Mouse (Mus musculus) intestine, embryonic 14.5 days (tissue): Measurements from ENCODE around the gene Dnah7c. TPM values are rescaled to one million over a fixed set of nuclear protein-coding genes. Genes with fewer than 3 reads are reported as not detected.
"Not testable (repeated sequence)": the region's sequence is repeated elsewhere in the genome, so short reads cannot be mapped to it uniquely, and the experiment has no call there.

Experiments used
- ATAC-seq: fragments of 200-750 bp; cut with Nextera tagmentation; replicated peaks from 2 replicates; pipeline ENCODE4 v1.8.0; 2017; ENCODE audit warnings: low read depth, moderate number of reproducible peaks, moderate TSS enrichment, moderate library complexity; ENCODE audit not compliant: low FRiP score, low TSS enrichment
- DNase-seq: peaks from one replicate; pipeline ENCODE4 v3.0.0-alpha.2; 2018; ENCODE audit warnings: low spot score
- H3K27ac ChIP-seq: fragments of 300-500 bp; sonication (generic); 2 replicates; pipeline ENCODE4 v1.5.1; 2014; ENCODE audit warnings: low read depth, mild to moderate bottlenecking, control low read depth
- H3K27me3 ChIP-seq: fragments of 300-500 bp; sonication (generic); replicated peaks from 2 replicates; pipeline ENCODE4 v1.6.1; 2014; ENCODE audit warnings: low read length, control low read depth; ENCODE audit not compliant: control insufficient read depth, insufficient read depth
- H3K36me3 ChIP-seq: fragments of 300-500 bp; sonication (generic); 2 replicates; pipeline ENCODE4 v1.6.1; 2014; ENCODE audit warnings: low read length, control low read depth; ENCODE audit not compliant: control insufficient read depth, insufficient read depth
- H3K4me1 ChIP-seq: fragments of 300-500 bp; sonication (generic); replicated peaks from 2 replicates; pipeline ENCODE4 v1.6.1; 2014; ENCODE audit warnings: low read length, control low read depth, mixed read lengths; ENCODE audit not compliant: control insufficient read depth, insufficient read depth
- H3K4me2 ChIP-seq: fragments of 300-500 bp; sonication (generic); 2 replicates; pipeline ENCODE4 v1.6.1; 2014; ENCODE audit warnings: low read length
- H3K4me3 ChIP-seq: fragments of 300-500 bp; sonication (generic); 2 replicates; pipeline ENCODE4 v1.5.1; 2014; ENCODE audit warnings: low read depth, low read length, control low read depth, mixed read lengths
- H3K9ac ChIP-seq: fragments of 300-500 bp; sonication (generic); 2 replicates; pipeline ENCODE4 v1.6.1; 2014; ENCODE audit warnings: mild to moderate bottlenecking, low read length
- H3K9me3 ChIP-seq: fragments of 300-500 bp; sonication (generic); 2 replicates; pipeline ENCODE4 v1.6.1; 2016; ENCODE audit warnings: low read length, control low read depth; ENCODE audit not compliant: control insufficient read depth
- WGBS: fragments of 180-500 bp; shearing (Covaris S2); extraction: QIAGEN DNeasy Blood & Tissue Kit; methylation state at CpG from one replicate; pipeline ENCODE4 v1.1.7; 2014; 5-methylcytosine and 5-hydroxymethylcytosine counted together
- polyA plus RNA-seq: library from polyadenylated mRNA; unstranded; fragments of >200 nt; fragmentation: Nextera tagmentation; extraction: Ambion mirVana; gene quantifications from 2 replicates; pipeline ENCODE4 v1.2.1, GENCODE M21; 2014

Gene Dnah7c
- polyA plus RNA-seq, 1 experiment from 2014 or later = 0.26 TPM

DNA sequence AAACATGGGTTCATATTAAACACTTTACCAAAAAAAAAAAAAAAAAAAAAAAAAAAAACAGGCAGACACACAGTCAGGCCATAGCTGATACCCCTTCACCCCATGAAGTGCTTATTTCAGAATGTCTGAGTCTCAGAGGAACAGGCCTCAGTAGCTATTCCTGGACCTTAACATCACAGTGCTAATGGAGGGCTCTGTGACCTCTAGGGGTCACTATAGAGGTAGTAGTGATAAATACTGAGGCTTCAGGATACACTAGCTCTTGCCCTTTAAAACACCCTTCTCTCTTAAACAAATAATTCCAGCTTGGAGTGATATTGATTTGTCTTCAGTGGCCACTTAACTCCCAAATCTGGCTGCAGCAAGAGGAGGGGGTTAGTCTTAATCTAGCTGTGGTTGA, 343.9 kb downstream of the Dnah7c start:
- H3K27ac ChIP-seq = not testable (repeated sequence)

DNA sequence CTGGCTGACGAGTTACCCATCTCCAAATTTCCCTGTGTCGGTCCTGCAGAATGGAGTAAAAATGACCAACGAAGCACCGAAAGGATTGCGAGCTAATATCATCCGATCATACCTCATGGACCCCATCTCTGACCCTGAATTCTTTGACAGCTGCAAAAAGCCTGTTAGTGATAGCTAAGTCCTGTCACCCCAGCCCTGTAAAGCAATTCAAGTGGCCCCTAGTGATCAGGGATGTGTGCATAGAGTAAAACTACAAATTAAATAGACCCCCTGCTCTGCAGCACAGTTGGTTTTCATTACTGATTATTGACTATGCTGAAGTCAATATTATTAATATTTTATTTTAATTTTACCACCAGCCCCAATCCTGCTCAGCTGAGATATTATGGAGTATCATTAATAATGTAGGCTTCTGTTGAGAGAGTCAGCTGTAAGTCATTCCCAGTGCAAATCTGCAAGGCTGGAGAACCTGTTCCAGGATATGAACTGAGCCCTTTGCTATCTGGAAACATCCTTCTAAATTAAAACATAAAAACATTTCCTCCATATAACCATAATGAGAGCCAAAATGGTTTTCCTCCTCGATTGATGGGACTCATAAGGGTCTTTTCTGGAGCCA, 344.8 kb downstream of the Dnah7c start:
- not testable (repeated sequence) for ATAC-seq, H3K9ac ChIP-seq, H3K4me1 ChIP-seq, H3K4me2 ChIP-seq, H3K27me3 ChIP-seq, DNase-seq, H3K36me3 ChIP-seq, H3K27ac ChIP-seq, H3K9me3 ChIP-seq, H3K4me3 ChIP-seq
- whole genome bisulfite sequencing = 85% methylated on average over 7 of the region's 7 CpGs

More for the DNA sequence above, 343.9 kb downstream of the Dnah7c start:
- H3K9ac ChIP-seq, H3K4me3 ChIP-seq, H3K4me2 ChIP-seq, DNase-seq, H3K36me3 ChIP-seq, ATAC-seq, H3K4me1 ChIP-seq, H3K9me3 ChIP-seq, H3K27me3 ChIP-seq: not testable (repeated sequence)

DNA sequence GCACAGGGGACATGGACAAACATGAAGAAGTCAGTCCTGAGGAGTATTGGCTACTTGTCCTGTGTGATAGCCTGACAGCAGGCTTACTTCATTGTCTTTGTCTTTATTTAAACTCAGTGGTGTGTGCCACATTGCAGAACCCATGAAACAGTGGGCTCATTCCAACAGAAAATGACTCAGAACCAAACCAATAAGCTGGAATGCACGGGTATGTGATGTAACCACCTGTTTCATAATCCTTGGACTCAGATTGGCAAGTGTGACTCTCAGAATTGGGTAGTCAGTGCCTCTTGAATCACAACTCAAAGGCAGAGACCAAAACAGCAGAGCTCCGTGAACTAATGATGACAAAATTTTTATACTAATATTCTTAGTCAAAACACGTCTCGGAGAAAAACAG, 356.8 kb downstream of the Dnah7c start:
- ATAC-seq, DNase-seq, H3K4me3 ChIP-seq, H3K4me1 ChIP-seq, H3K9ac ChIP-seq, H3K27me3 ChIP-seq, H3K27ac ChIP-seq, H3K36me3 ChIP-seq, H3K4me2 ChIP-seq, H3K9me3 ChIP-seq: not testable (repeated sequence)
- WGBS = 88% methylated on average over 4 of the region's 4 CpGs

DNA sequence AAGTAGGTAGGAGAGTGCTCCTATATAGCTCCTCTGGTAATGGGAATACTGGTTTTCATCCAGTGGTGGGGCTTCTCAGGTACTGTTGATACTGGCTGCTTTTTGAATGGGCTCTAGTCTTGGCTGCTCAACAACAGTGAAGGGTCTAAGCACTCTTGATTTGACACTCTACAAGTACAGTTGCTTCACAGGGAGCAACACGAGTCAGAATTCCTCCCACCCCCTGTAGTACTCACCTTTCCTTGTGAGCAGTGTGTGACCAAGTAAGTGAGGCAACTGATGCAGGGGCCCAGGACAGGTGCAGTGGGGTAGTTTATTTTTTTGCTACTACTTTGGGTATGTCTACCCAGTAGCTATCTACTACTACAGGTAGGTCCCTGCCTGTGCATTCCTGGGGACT, 379.7 kb downstream of the Dnah7c start:
- no peak overlapping the region for H3K27ac ChIP-seq
- no peak for ATAC-seq
- H3K9ac ChIP-seq = no peak overlapping the region
- no peaks in the 10 kb centered on the region for H3K27me3 ChIP-seq
- H3K9me3 ChIP-seq = no peaks in the 10 kb centered on the region
- no peaks in the 10 kb centered on the region for H3K4me1 ChIP-seq
- H3K4me2 ChIP-seq = no peak overlapping the region
- 0 out of 2 replicates have a peak, but pooled peaks cover 4% of the 10 kb centered on the region for H3K36me3 ChIP-seq
- H3K4me3 ChIP-seq = no peak overlapping the region
- DNase-seq = no peak
- WGBS = 71% methylated on average over 1 of the region's 1 CpGs

DNA sequence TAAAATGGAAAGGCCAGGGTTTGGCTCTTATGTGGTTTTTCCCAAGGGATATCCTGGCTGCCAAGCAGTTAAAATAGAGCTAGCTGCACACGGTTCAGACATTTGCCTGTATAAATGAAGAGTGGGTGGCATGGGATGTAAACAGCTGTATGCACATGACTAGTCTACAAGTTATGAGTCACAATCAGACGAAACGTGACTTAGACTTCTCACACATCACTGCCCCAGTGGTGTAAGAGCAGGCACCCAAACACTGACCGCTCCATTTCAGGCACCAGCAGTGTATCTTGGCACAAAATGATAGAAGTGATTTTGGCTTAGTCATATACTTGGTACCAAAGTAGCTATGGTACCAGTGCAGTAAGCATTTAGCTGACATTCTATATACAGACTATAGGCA, 383.2 kb downstream of the Dnah7c start:
- DNase-seq, H3K9ac ChIP-seq, H3K4me3 ChIP-seq, H3K9me3 ChIP-seq, H3K4me2 ChIP-seq, ATAC-seq, H3K4me1 ChIP-seq, H3K27me3 ChIP-seq, H3K27ac ChIP-seq: not testable (repeated sequence)
- WGBS = 93% methylated on average over 4 of the region's 4 CpGs
- peaks cover 22% of the 10 kb centered on the region for H3K36me3 ChIP-seq

DNA sequence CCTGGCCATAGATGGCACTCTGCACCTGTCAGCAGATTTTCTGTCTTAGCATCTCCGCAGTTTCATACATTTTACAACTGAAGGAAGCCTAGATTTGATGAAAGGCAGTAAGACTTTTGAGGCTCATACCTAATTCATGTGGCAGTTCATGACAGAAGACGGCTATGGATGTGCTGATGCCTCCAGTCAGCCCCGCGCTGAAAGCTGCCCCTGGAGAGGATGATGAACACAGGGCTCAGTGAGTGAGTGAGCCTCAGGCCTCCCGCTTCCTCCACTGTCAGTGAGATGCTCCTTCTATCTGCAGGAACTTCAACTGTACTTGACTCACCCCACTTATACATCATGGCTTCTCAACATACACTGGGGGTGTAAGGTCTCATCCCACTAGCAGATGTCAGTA, 392.5 kb downstream of the Dnah7c start:
- no peak for ATAC-seq
- H3K27me3 ChIP-seq = no peaks in the 10 kb centered on the region
- H3K9ac ChIP-seq = no peak overlapping the region
- H3K36me3 ChIP-seq = peaks cover 46% of the 10 kb centered on the region
- no peaks in the 10 kb centered on the region for H3K4me1 ChIP-seq
- no peak for DNase-seq
- no peaks in the 10 kb centered on the region for H3K9me3 ChIP-seq
- 92% methylated on average over 5 of the region's 5 CpGs for WGBS
- H3K4me2 ChIP-seq = no peak overlapping the region
- no peak overlapping the region for H3K27ac ChIP-seq
- H3K4me3 ChIP-seq = no peak overlapping the region

DNA sequence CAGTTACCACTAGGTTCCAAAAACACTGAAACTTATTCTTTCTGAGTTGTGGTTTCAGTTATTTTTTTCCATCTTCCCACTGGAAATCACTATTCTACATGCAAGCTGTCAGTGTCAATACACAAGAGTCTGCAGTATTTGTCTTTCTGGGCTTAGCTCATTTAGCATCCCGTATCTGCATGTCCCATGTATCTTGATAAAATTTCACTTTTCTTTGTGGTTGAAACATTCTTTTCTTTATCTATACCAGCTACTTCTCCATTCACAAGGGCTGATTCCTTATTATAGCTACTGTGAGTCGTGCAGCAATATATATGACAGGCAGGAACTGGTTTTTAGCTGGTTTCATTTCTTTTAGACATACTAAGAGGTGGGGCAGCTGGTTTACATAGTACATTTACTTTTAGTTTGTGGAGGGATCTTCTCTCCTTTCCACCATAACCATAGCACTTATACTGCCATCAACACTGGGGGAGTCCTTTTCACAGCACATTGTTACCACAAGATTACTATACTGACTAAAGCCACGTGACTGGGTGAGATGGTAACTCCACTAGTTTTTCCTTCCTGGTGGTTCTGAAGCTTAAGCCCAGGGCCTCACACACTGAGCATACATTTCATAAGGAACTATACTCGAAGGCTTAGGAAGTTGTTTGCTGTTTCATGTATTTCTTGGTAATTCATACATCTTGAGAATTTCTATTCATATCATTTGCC, 397.0 kb downstream of the Dnah7c start:
- no peak overlapping the region for H3K4me2 ChIP-seq
- DNase-seq = no peak
- no peak overlapping the region for H3K4me3 ChIP-seq
- ATAC-seq = no peak
- WGBS = 88% methylated on average over 4 of the region's 4 CpGs
- H3K36me3 ChIP-seq = peaks cover 51% of the 10 kb centered on the region
- H3K4me1 ChIP-seq = no peaks in the 10 kb centered on the region
- no peak overlapping the region for H3K27ac ChIP-seq
- no peaks in the 10 kb centered on the region for H3K27me3 ChIP-seq
- no peaks in the 10 kb centered on the region for H3K9me3 ChIP-seq
- no peak overlapping the region for H3K9ac ChIP-seq

DNA sequence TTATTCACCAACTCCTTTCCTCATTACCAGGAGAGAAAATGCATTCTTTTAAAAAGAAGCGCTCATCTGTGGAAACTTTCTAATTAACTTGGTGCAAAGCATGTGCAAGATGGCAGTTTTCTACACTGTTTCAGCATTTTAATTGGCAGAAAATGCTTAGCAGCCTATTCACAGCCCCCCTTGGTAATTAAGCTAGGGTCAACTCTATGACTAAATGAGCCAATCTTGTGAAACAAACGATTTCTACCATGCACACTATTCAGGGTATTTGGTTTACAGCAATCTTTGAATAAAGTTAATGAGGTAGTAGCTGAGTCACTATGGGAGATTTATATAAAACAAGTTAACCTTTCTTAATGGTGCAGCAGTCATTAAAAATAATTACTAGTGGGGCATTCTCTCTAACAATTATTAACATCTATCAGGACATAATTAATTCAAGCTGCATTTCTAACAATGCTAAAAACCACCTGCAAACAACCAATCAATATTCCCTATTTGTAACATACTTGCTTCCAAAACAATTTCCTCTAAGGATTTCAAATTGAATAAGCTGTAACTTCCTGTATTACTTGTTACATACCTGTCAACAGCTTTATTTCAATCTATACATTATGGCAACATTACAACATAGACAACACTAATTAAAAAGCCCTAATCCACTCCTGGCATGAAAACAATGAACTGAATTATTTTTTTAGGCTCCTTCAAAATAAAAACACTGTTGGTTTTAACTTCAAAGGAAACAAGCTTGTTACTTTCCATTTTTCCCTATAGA, 404.9 kb downstream of the Dnah7c start:
- Histone ChIP-seq H3K4me1 (no peaks in the 10 kb centered on the region), H3K27ac (no peak overlapping the region), H3K36me3 (peaks cover 36% of the 10 kb centered on the region), H3K4me3 (no peak overlapping the region), H3K9me3 (no peaks in the 10 kb centered on the region), H3K9ac (no peak overlapping the region), H3K4me2 (no peak overlapping the region), H3K27me3 (no peaks in the 10 kb centered on the region)
- WGBS = 88% methylated on average over 2 of the region's 2 CpGs
- DNase-seq (no peak), ATAC-seq (no peak)
